Mouse (Mus musculus): Measurements from ENCODE around the gene N4bp2.

The N4bp2 gene

GRCm38 (mm10) chr5:65829059-65829458, 65.7 kb downstream of the N4bp2 start:
- no peak for DNase-seq (ENCODE audit: low spot score)

DNA sequence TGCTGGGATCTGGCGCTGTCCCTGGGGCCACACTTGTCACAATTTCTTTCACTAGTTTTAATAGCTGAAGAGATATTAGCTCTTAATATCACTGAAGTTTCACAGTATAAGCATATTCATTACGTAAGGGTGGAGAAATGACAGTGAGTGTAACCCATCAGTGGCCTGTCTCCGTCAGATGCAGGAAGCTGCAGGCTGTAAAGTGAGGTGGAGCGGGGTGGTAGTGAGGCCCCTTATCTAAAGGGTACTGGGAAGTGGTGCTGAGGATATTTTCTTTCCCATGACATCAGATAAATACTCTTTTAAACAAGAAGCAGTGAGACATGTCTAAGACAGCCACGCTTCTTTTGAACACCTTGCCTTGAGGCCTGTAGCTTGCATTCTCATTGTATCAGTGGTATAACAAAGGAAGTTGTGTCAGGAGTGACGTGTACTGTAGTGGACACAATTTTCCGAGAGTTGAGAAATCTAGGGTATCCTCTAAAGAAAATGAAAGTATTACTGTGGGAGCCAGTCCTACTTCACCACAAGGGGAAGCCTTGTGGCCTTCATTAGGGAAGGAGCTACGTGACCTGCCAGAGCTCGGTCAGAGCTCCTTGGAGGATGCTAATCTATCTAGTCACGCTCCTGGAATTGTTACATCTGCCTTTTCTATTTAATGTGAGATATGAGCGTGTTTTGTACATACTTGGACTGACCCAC, 68.7 kb downstream of the N4bp2 start:
- no peak for DNase-seq (ENCODE audit: low spot score)

DNA sequence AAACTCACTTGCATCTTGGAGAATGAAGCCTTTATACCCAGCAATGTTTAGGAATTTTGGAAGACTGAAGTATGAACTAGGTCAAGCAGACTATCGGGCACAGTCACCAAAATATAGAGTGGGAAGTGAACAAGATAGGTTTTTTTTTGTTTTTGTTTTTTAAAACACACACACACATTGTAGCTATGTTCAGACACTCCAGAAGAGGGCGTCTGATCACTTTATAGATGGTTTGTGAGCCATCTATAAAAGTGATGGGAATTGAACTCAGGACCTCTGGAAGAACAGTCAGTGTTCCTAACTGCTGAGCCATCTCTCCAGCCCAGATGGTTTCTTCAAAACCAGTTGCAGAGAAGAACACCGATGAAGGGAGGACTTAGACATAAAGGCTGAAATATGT, 69.8 kb downstream of the N4bp2 start:
- no peak for DNase-seq (ENCODE audit: low spot score)

GRCm38 (mm10) chr5:65833766-65834498, 70.6 kb downstream of the N4bp2 start:
- DNase-seq (ENCODE audit: low spot score), result no peak

- no peak for DNase-seq (ENCODE audit: low spot score)
Measured at GRCm38 (mm10) chr5:65838053-65838452, 74.7 kb downstream of the N4bp2 start.

- no peak for DNase-seq (ENCODE audit: low spot score)
Measured at GRCm38 (mm10) chr5:65842947-65843346, 79.6 kb downstream of the N4bp2 start.

- DNase-seq (ENCODE audit: low spot score), result no peak
Measured at GRCm38 (mm10) chr5:65846534-65846933, 83.2 kb downstream of the N4bp2 start.

DNA sequence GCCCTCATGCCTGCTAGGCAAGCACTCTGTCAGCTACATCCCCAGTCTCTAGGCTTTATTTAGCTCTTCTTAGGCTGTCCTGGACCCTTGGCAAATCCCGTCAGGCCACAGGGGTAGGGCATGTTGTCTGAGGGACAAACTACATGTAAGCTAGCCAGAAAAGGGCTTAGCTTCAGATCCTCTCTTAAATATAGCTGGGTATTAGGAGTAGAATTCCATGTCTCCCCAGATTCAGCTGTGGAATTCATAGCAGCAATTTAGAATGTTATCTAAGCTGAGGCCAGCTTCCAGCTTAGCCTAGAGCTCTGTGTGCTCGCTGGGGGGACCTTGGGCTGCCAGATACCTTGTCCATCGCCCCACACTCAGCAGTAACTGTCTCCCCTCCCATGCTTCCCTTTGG, 83.6 kb downstream of the N4bp2 start:
- DNase-seq (ENCODE audit: low spot score), result no peak

- no peak for DNase-seq (ENCODE audit: low spot score)
Measured at GRCm38 (mm10) chr5:65847656-65848055, 84.3 kb downstream of the N4bp2 start.

GRCm38 (mm10) chr5:65850765-65851164, 87.4 kb downstream of the N4bp2 start:
- DNase-seq (ENCODE audit: low spot score), result no peak

DNA sequence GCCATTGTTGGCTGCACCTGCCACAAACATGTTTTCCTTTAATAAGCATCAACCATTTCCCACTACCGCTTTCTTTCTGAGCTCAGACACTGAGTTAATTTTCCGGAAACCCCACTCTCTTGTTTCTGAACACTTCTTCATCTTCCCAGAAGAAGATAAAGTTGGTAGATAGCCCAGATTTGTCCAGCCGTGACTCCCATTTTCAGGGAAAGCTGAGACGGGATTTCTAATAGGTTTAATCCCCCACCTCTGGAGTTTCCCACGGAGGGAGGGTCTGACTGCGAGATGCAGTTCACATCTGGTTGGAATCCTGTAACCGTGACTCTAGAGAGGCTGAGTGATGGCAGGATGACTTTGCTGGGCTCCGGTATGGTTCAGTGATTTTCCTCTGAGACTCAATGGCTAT, 91.5 kb downstream of the N4bp2 start:
- DNase-seq (ENCODE audit: low spot score), result no peak

GRCm38 (mm10) chr5:65855571-65855970, 92.2 kb downstream of the N4bp2 start:
- DNase-seq (ENCODE audit: low spot score), result no peak

DNA sequence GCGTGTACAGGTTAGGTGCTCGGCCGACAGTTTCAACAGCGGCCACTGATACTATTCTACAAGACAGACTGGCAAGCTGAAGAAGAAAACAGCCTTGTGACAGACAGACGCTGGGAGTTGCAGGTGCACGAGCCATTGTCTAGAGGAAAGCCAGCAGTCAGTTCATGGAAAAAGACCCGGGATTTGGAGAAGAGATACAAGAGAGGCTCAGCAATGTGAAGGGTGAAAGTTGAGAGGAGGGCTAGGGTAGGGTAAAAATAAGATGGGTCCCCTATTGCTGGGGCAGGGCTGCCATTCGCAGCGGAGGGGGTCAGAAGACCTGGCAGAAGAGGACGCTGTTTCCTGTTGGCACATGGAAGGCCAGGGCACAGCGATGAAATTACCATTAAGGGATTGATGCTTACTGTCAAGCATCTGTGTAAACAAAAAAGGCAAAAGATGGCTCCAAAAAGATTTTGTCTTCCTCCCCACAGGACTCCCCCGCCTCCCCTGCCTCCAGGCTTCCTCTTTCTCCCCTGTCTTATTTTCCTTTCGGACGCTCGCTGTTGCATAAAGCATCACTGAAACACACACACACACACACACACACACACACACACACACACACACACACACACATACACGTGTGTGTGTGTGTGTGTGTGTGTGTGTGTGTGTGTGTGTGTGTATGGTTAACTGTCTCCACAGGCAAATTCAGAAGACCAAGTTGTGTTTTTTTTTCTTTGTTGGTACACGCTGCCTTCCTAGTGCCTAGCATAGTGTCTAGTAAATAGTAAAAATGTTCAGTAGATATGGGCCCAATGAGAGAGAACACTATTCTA, 93.5 kb downstream of the N4bp2 start:
- no peak for DNase-seq (ENCODE audit: low spot score)

DNA sequence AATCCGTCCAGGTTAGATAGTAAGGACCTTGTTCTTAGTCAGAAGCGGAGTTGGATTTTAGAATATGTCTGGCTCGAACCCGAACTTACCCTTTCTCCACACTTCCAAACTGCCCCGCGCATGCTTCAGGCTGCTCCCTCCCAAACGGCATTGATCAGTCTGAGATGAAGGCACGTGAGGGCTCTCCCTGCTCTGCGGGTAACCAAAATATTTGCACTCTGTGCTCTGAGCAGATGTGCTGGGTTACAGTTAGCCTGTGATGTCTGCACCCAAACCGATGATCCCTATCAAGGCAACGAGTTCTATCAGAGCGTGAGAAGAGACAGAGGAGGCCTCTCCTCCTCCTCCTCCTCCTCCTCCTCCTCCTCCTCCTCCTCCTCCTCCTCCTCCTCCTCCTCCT, 94.6 kb downstream of the N4bp2 start:
- DNase-seq (ENCODE audit: low spot score), result no peak

DNA sequence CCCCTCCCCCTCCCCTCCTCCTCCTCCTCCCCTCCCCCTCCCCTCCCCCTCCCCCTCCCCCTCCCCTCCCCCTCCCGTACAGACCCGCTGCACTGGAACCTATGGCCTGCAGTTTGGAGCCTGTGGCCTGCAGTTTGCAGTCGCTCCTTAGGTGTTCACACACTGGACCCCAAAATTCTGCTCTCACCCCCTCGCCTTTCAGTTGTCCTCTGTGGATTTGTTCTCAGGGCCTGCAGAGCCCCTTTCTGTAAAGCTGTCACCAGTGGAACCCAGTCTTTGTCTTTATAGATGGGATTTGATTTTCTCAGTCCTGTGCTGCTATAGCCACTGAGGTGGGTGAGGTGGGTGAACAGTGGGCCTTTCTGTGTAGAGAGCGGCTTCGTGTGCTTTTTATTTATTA, 95.0 kb downstream of the N4bp2 start:
- DNase-seq (ENCODE audit: low spot score), result no peak

- no peak for DNase-seq (ENCODE audit: low spot score)
Measured at GRCm38 (mm10) chr5:65858898-65859297, 95.6 kb downstream of the N4bp2 start.

DNA sequence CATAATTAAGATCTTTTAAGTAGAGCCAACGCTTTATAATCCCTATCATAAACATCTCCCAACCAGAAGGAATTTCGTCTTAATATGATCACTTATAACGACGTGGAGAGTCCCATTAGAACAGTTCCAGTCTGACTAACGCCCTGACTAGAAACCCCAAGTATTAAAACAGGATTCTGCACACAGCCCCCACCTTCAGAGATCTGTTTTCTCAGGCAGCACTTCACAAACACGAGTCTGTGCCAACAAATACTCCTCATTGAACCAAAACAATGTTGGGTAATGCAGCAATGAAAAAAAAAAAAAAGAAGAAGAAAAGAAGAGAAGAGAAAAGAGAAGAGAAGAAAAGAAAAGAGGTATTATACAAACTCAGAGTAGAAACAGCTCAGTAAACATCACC, 96.1 kb downstream of the N4bp2 start:
- DNase-seq (ENCODE audit: low spot score), result no peak

DNA sequence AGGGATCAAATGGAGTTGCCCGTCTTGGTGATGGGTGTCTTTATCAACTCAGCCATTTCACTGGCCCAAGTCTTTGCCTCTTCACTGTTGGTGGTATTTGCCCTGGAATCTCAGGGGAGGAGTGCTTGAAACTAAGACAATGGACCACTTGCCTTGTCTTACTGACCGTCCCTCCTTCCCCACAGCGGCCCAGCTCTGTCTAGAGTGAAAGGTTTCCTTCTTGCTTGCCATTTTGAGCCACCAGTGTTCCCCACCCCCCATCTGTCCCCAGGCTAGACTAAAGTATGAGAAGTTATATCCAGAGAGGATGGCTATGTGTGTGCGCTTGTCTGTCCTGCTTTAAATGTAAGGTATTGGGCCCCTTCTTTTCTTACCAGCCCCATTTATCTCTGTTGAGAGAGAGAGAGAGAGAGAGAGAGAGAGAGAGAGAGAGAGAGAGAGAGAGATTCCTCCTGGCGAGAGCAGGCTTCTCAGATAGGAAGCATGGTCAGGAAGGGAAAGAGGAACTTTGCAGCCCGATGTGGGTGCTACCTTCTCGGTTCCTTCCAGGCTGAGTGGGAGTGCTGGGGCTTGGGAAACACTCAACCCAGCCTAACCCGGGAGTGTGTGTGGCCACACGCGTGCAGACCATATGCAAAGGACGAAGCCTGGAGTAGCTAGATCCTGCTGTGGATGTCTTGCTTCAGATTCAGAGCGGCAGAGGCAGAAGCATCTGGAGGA, 97.1 kb downstream of the N4bp2 start:
- no peak for DNase-seq (ENCODE audit: low spot score)

GRCm38 (mm10) chr5:65861154-65861944, 98.0 kb downstream of the N4bp2 start, which contains the start of gene Rhoh:
Rhoh (plus strand) TSS chr5:65861213.
- DNase-seq (ENCODE audit: low spot score), result no peak

GRCm38 (mm10) chr5:65862217-65862927, 99.1 kb downstream of the N4bp2 start:
- DNase-seq (ENCODE audit: low spot score), result no peak

DNA sequence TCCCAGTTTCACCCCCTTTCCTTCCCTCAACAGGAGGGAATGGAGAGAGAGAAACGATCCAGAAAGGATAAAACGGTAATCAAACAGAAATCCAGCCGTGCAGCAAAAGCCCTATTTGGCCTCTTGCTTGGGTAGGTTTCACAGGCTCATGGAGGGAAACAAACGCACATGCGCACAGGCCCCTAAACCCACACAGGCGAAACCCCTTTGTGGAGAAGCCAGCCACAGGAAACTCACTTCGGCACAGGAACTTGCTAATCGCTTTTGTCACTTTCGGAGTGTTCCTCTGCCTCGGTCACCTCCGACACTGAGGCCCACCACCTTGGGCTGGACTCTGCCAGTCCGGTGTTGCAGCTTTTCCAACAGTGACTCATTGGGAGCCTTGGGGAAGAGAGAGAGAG, 100.0 kb downstream of the N4bp2 start:
- no peak for DNase-seq (ENCODE audit: low spot score)

Data from testis, postnatal 10 days (tissue).